Mouse (Mus musculus) kidney, adult 2 months (tissue): ENCODE measurements around the gene Zfp609. TPM values are rescaled to one million over a fixed set of nuclear protein-coding genes. Genes with fewer than 3 reads are reported as not detected.

Source experiments
- DNase-seq: peaks from one replicate; pipeline ENCODE4 v3.0.0; 2021
- H3K27ac ChIP-seq: fragments of 200-500 bp; 2 replicates; pipeline ENCODE4 v1.5.1; 2012; ENCODE audit warnings: low read depth, low read length, control low read depth, inconsistent platforms; ENCODE audit not compliant: insufficient read depth
- H3K27me3 ChIP-seq: fragments of 200-500 bp; replicated peaks from 2 replicates; pipeline ENCODE4 v1.6.1; 2012; ENCODE audit warnings: mild to moderate bottlenecking, moderate library complexity, low read length, inconsistent platforms; ENCODE audit not compliant: control insufficient read depth, insufficient read depth
- H3K36me3 ChIP-seq: fragments of 200-500 bp; 2 replicates; pipeline ENCODE4 v1.6.1; 2012; ENCODE audit warnings: mild to moderate bottlenecking, moderate library complexity, low read length, inconsistent platforms; ENCODE audit not compliant: control insufficient read depth, insufficient read depth
- H3K4me1 ChIP-seq: fragments of 200-500 bp; 2 replicates; pipeline ENCODE4 v1.6.1; 2011; ENCODE audit warnings: low read length; ENCODE audit not compliant: control insufficient read depth, insufficient read depth
- H3K4me3 ChIP-seq: fragments of 200-500 bp; 2 replicates; pipeline ENCODE4 v1.5.1; 2011; ENCODE audit warnings: mild to moderate bottlenecking, low read depth, low read length, control low read depth; ENCODE audit not compliant: insufficient read depth
- CTCF ChIP-seq: fragments of 200-500 bp; conservative IDR thresholded peaks from 2 replicates; pipeline ENCODE4 v1.5.1; 2011; ENCODE audit warnings: low read depth, mild to moderate bottlenecking, control low read depth, low read length, moderate library complexity, mixed read lengths; ENCODE audit not compliant: insufficient read depth, insufficient read length
- POLR2A ChIP-seq: fragments of 200-500 bp; IDR thresholded peaks from one replicate; pipeline ENCODE4 v1.6.1; 2011; ENCODE audit warnings: low read depth, low read length, control low read depth
- WGBS: fragments of 180-500 bp; shearing (Covaris S2); methylation state at CpG from one replicate; pipeline ENCODE4 v1.1.7; 2018; 5-methylcytosine and 5-hydroxymethylcytosine counted together
- polyA plus RNA-seq: library from polyadenylated mRNA; depleted of rRNA; stranded (reverse); fragments of >200 nt; gene quantifications from 2 replicates; pipeline ENCODE4 v1.2.3, GENCODE M21; 2012

The Zfp609 gene
- polyA plus RNA-seq, 1 experiment, result 9.4 TPM

DNA sequence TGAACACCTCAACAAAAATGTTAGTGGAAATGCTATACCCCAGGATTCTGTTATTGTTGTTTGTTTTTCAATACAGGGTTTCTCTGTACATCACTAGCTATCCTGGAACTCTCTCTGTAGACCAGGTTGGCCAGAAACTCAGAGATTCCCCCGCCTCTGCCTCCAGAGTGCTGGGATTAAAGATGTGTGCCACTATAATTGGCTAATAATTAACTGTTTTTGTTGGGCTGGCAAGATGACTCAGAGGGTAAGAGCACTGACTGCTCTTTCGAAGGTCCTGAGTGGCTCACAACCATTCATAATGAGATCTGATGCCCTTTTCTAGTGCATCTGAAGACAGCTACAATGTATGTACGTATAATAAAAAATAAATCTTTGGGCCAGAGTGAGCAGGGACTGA is 92.4 kb downstream of the Zfp609 start:
- Histone ChIP-seq H3K4me1 (peaks cover 8% of the 10 kb centered on the region; the same call in 1 of the 2 replicates), H3K36me3 (no peaks in the 10 kb centered on the region), H3K4me3 (no peak overlapping the region), H3K27me3 (no peaks in the 10 kb centered on the region), H3K27ac (no peak overlapping the region)
- TF ChIP-seq CTCF (no peak), POLR2A (no peak)
- peak; percentile 34 for DNase-seq
- 67% methylated on average over 3 of the region's 3 CpGs for WGBS

- no peak for DNase-seq
- WGBS, result 97% methylated on average over 6 of the region's 6 CpGs
- H3K36me3 ChIP-seq, result 0 out of 2 replicates have a peak, but pooled peaks cover 1% of the 10 kb centered on the region
- no peaks in the 10 kb centered on the region; the same call in 1 of the 2 replicates for H3K4me1 ChIP-seq
- H3K4me3 ChIP-seq, result no peak overlapping the region
- H3K27me3 ChIP-seq, result no peaks in the 10 kb centered on the region
- TF ChIP-seq POLR2A (no peak), CTCF (no peak)
- H3K27ac ChIP-seq, result no peak overlapping the region
Observed at GRCm38 (mm10) chr9:65728588-65728987, 98.8 kb downstream of the Zfp609 start.

- WGBS, result 69% methylated on average over 4 of the region's 4 CpGs
- no peak overlapping the region for H3K27ac ChIP-seq
- no peaks in the 10 kb centered on the region; the same call in 1 of the 2 replicates for H3K4me1 ChIP-seq
- TF ChIP-seq CTCF (no peak), POLR2A (no peak)
- H3K27me3 ChIP-seq, result no peaks in the 10 kb centered on the region
- DNase-seq, result no peak
- no peak overlapping the region for H3K4me3 ChIP-seq
- 0 out of 2 replicates have a peak, but pooled peaks cover 1% of the 10 kb centered on the region for H3K36me3 ChIP-seq
Observed at GRCm38 (mm10) chr9:65727491-65727890, 99.9 kb downstream of the Zfp609 start.

GRCm38 (mm10) chr9:65726431-65726830 is 100.9 kb downstream of the Zfp609 start:
- no peak overlapping the region for H3K27ac ChIP-seq

GRCm38 (mm10) chr9:65725291-65725622 is 102.1 kb downstream of the Zfp609 start:
- DNase-seq, result no peak
- H3K4me3 ChIP-seq, result no peak overlapping the region
- no peak for TF ChIP-seq POLR2A
- no peak for TF ChIP-seq CTCF
- H3K27ac ChIP-seq, result peak overlapping the region; percentile 3
- H3K27me3 ChIP-seq, result no peaks in the 10 kb centered on the region
- H3K4me1 ChIP-seq, result peaks cover 3% of the 10 kb centered on the region; the same call in 1 of the 2 replicates
- 0 out of 2 replicates have a peak, but pooled peaks cover 1% of the 10 kb centered on the region for H3K36me3 ChIP-seq
- 64% methylated on average over 4 of the region's 4 CpGs for whole genome bisulfite sequencing

More at GRCm38 (mm10) chr9:65726431-65726830, 100.9 kb downstream of the Zfp609 start:
- peaks cover 1% of the 10 kb centered on the region; the same call in 1 of the 2 replicates for H3K4me1 ChIP-seq
- no peaks in the 10 kb centered on the region for H3K27me3 ChIP-seq
- 75% methylated on average over 3 of the region's 3 CpGs for WGBS
- 0 out of 2 replicates have a peak, but pooled peaks cover 1% of the 10 kb centered on the region for H3K36me3 ChIP-seq
- H3K4me3 ChIP-seq, result no peak overlapping the region
- TF ChIP-seq CTCF (no peak), POLR2A (no peak)
- DNase-seq, result no peak

DNA sequence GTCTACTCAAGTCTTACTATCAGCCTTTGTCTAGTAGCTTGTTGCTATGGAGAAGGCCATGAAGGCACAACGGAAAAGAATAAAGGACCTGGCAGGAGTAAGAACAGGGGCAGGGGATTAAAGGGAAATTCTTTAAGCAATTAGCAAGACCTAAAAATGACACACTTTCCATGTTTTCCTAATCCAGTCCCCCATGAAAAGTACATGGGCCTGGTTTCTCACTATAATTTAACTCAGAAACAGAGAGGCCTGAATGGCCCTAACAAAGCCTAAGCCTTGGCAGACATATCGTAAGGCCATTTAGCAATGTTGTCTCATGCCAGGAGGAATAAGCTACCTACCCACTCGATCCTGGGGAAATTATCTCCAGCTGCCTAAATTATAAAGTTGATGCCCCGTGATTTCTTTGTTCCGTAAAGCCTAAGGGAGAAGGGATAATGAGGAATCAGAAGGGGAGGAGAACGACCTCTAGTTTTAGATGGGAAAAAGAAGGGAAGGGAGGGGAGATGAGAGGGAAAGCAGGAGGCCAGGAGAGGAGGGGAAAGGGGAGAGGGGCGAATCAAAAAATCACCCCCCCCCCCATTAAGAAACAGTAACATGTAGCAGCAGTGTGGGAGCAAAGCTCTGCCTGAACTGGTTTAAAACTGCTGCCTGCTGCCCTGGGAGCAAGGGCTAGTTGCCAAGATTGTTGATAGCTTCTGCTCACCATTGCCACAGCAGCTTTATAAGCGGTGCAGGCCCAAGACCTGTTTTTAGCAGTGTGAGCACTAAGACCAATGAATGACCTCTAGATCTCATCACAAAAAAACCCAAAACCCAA is 102.7 kb downstream of the Zfp609 start:
- 0 out of 2 replicates have a peak, but pooled peaks cover under 1% of the 10 kb centered on the region for H3K36me3 ChIP-seq
- H3K4me3 ChIP-seq, result no peak overlapping the region
- H3K27ac ChIP-seq, result peak overlapping the region; percentile 37
- WGBS, result 49% methylated on average over 8 of the region's 8 CpGs
- H3K27me3 ChIP-seq, result no peaks in the 10 kb centered on the region
- no peak for TF ChIP-seq POLR2A
- TF ChIP-seq CTCF, result no peak
- DNase-seq, result peak; percentile 75
- peaks cover 3% of the 10 kb centered on the region; the same call in 1 of the 2 replicates for H3K4me1 ChIP-seq

DNA sequence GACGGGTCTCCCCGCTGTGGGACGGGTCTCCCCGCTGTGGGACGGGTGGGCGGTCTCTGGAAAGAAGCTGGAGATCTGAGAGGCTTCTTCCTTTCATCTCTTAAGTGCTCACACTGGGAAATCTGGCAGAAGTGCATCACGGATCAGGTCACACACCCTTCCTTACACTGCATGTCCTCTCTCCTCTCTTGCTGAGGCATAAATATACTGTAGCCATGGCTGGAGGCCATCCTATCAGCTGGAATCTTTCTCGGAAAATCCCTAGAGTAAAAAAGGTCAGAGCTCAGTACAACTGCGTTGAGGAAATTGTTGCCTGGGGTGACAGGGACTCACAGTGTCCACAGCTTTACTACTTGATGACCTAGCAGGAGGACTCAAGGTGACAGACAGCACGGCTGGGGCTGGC is 106.2 kb downstream of the Zfp609 start:
- no peaks in the 10 kb centered on the region for H3K36me3 ChIP-seq
- TF ChIP-seq CTCF (no peak), POLR2A (no peak)
- H3K4me1 ChIP-seq, result peaks cover 3% of the 10 kb centered on the region; the same call in 1 of the 2 replicates
- H3K27me3 ChIP-seq, result no peaks in the 10 kb centered on the region
- no peak overlapping the region for H3K4me3 ChIP-seq
- peak; percentile 72 for DNase-seq
- 41% methylated on average over 10 of the region's 10 CpGs for WGBS
- no peak overlapping the region for H3K27ac ChIP-seq
